Mouse (Mus musculus): ENCODE data around the gene Dmrta2. TPM values are rescaled to one million over a fixed set of nuclear protein-coding genes. Genes with fewer than 3 reads are reported as not detected.

The Dmrta2 gene
- polyA plus RNA-seq (2011; ENCODE audit: insufficient read depth, insufficient read length, low read depth, missing spikeins): 0.75 and 0.84 TPM in 2 replicates

GRCm38 (mm10) chr4:109977148-109978067, at the start of gene Dmrta2:
Gene Dmrta2 (plus strand): TSS chr4:109978053.
- peaks cover 42% of the 10 kb centered on the region for H3K27me3 ChIP-seq (ENCODE audit: control insufficient read depth, insufficient read depth, low read length, poor library complexity, severe bottlenecking)
- H3K27ac ChIP-seq (ENCODE audit: insufficient read depth, low read length): no peak within 1 kb of the TSS
- H3K36me3 ChIP-seq (ENCODE audit: control insufficient read depth, insufficient read depth, low read length, poor library complexity, severe bottlenecking): no peaks in the 10 kb centered on the region
- peak within 1 kb of the TSS; percentile 67 for H3K4me3 ChIP-seq (ENCODE audit: low read depth, low read length)
- peak within 1 kb of the TSS; percentile 69 for H3K9ac ChIP-seq (ENCODE audit: low read depth, poor library complexity, severe bottlenecking)
- no peaks in the 10 kb centered on the region for H3K9me3 ChIP-seq (replicated peaks; ENCODE audit: control insufficient read depth, insufficient read depth, low read length, poor library complexity, severe bottlenecking)
- TF ChIP-seq CTCF (IDR thresholded peaks at IDR 0.05; ENCODE audit: low read depth, low read length): no peak
- TF ChIP-seq EP300 (IDR thresholded peaks at IDR 0.05; ENCODE audit: insufficient read depth, low read depth, low read length): no peak
- TF ChIP-seq POLR2A (IDR thresholded peaks at IDR 0.05; ENCODE audit: insufficient read depth, low read length): no peak
- H3K4me1 ChIP-seq (ENCODE audit: control insufficient read depth, insufficient read depth, low read length): no peaks in the 10 kb centered on the region

GRCm38 (mm10) chr4:109929058-109929457, 48.8 kb upstream of the Dmrta2 start:
- H3K27me3 ChIP-seq (ENCODE audit: control insufficient read depth, insufficient read depth, low read length, poor library complexity, severe bottlenecking): no peaks in the 10 kb centered on the region
- no peak overlapping the region for H3K27ac ChIP-seq (ENCODE audit: insufficient read depth, low read length)
- H3K9me3 ChIP-seq (replicated peaks; ENCODE audit: control insufficient read depth, insufficient read depth, low read length, poor library complexity, severe bottlenecking): no peaks in the 10 kb centered on the region
- no peak overlapping the region for H3K4me3 ChIP-seq (ENCODE audit: low read depth, low read length)
- no peaks in the 10 kb centered on the region for H3K4me1 ChIP-seq (ENCODE audit: control insufficient read depth, insufficient read depth, low read length)
- H3K36me3 ChIP-seq (ENCODE audit: control insufficient read depth, insufficient read depth, low read length, poor library complexity, severe bottlenecking): no peaks in the 10 kb centered on the region; the same call in none of the 2 replicates
- TF ChIP-seq CTCF (IDR thresholded peaks at IDR 0.05; ENCODE audit: low read depth, low read length) (no peak), POLR2A (IDR thresholded peaks at IDR 0.05; ENCODE audit: insufficient read depth, low read length) (no peak), EP300 (IDR thresholded peaks at IDR 0.05; ENCODE audit: insufficient read depth, low read depth, low read length) (no peak)
- no peak overlapping the region for H3K9ac ChIP-seq (ENCODE audit: low read depth, poor library complexity, severe bottlenecking)

- Histone ChIP-seq H3K4me1 (ENCODE audit: control insufficient read depth, insufficient read depth, low read length) (no peaks in the 10 kb centered on the region), H3K27ac (ENCODE audit: insufficient read depth, low read length) (no peak overlapping the region)
- TF ChIP-seq EP300 (IDR thresholded peaks at IDR 0.05; ENCODE audit: insufficient read depth, low read depth, low read length): no peak
- peak; percentile 51 for TF ChIP-seq CTCF (IDR thresholded peaks at IDR 0.05; ENCODE audit: low read depth, low read length)
- no peak for TF ChIP-seq POLR2A (IDR thresholded peaks at IDR 0.05; ENCODE audit: insufficient read depth, low read length)
These were observed 47.4 kb upstream of the Dmrta2 start for GRCm38 (mm10) chr4:109930445-109930844.

GRCm38 (mm10) chr4:109930935-109931334, 46.9 kb upstream of the Dmrta2 start:
- Histone ChIP-seq H3K27ac (ENCODE audit: insufficient read depth, low read length) (no peak overlapping the region), H3K4me3 (ENCODE audit: low read depth, low read length) (no peak overlapping the region), H3K27me3 (ENCODE audit: control insufficient read depth, insufficient read depth, low read length, poor library complexity, severe bottlenecking) (no peaks in the 10 kb centered on the region), H3K9me3 (replicated peaks; ENCODE audit: control insufficient read depth, insufficient read depth, low read length, poor library complexity, severe bottlenecking) (no peaks in the 10 kb centered on the region), H3K4me1 (ENCODE audit: control insufficient read depth, insufficient read depth, low read length) (no peaks in the 10 kb centered on the region), H3K36me3 (ENCODE audit: control insufficient read depth, insufficient read depth, low read length, poor library complexity, severe bottlenecking) (no peaks in the 10 kb centered on the region; the same call in 1 of the 2 replicates), H3K9ac (ENCODE audit: low read depth, poor library complexity, severe bottlenecking) (no peak overlapping the region)
- TF ChIP-seq POLR2A (IDR thresholded peaks at IDR 0.05; ENCODE audit: insufficient read depth, low read length): no peak
- no peak for TF ChIP-seq CTCF (IDR thresholded peaks at IDR 0.05; ENCODE audit: low read depth, low read length)
- no peak for TF ChIP-seq EP300 (IDR thresholded peaks at IDR 0.05; ENCODE audit: insufficient read depth, low read depth, low read length)

More at GRCm38 (mm10) chr4:109930445-109930844, 47.4 kb upstream of the Dmrta2 start:
- H3K36me3 ChIP-seq (ENCODE audit: control insufficient read depth, insufficient read depth, low read length, poor library complexity, severe bottlenecking): no peaks in the 10 kb centered on the region; the same call in 1 of the 2 replicates
- no peaks in the 10 kb centered on the region for H3K27me3 ChIP-seq (ENCODE audit: control insufficient read depth, insufficient read depth, low read length, poor library complexity, severe bottlenecking)
- no peak overlapping the region for H3K4me3 ChIP-seq (ENCODE audit: low read depth, low read length)
- no peaks in the 10 kb centered on the region for H3K9me3 ChIP-seq (replicated peaks; ENCODE audit: control insufficient read depth, insufficient read depth, low read length, poor library complexity, severe bottlenecking)
- H3K9ac ChIP-seq (ENCODE audit: low read depth, poor library complexity, severe bottlenecking): no peak overlapping the region

- no peak for TF ChIP-seq CTCF (IDR thresholded peaks at IDR 0.05; ENCODE audit: low read depth, low read length)
- no peak for TF ChIP-seq EP300 (IDR thresholded peaks at IDR 0.05; ENCODE audit: insufficient read depth, low read depth, low read length)
- no peak for TF ChIP-seq POLR2A (IDR thresholded peaks at IDR 0.05; ENCODE audit: insufficient read depth, low read length)
- H3K4me3 ChIP-seq (ENCODE audit: low read depth, low read length): no peak overlapping the region
- H3K9ac ChIP-seq (ENCODE audit: low read depth, poor library complexity, severe bottlenecking): no peak overlapping the region
- H3K9me3 ChIP-seq (replicated peaks; ENCODE audit: control insufficient read depth, insufficient read depth, low read length, poor library complexity, severe bottlenecking): no peaks in the 10 kb centered on the region
- H3K27me3 ChIP-seq (ENCODE audit: control insufficient read depth, insufficient read depth, low read length, poor library complexity, severe bottlenecking): no peaks in the 10 kb centered on the region
- H3K4me1 ChIP-seq (ENCODE audit: control insufficient read depth, insufficient read depth, low read length): no peaks in the 10 kb centered on the region
- H3K36me3 ChIP-seq (ENCODE audit: control insufficient read depth, insufficient read depth, low read length, poor library complexity, severe bottlenecking): no peaks in the 10 kb centered on the region; the same call in 1 of the 2 replicates
- H3K27ac ChIP-seq (ENCODE audit: insufficient read depth, low read length): no peak overlapping the region
These were observed 41.3 kb upstream of the Dmrta2 start for GRCm38 (mm10) chr4:109936557-109936956.

- Histone ChIP-seq H3K9me3 (replicated peaks; ENCODE audit: control insufficient read depth, insufficient read depth, low read length, poor library complexity, severe bottlenecking) (no peaks in the 10 kb centered on the region), H3K36me3 (ENCODE audit: control insufficient read depth, insufficient read depth, low read length, poor library complexity, severe bottlenecking) (no peaks in the 10 kb centered on the region; the same call in 1 of the 2 replicates), H3K4me3 (ENCODE audit: low read depth, low read length) (no peak overlapping the region), H3K4me1 (ENCODE audit: control insufficient read depth, insufficient read depth, low read length) (no peaks in the 10 kb centered on the region), H3K27ac (ENCODE audit: insufficient read depth, low read length) (no peak overlapping the region), H3K9ac (ENCODE audit: low read depth, poor library complexity, severe bottlenecking) (no peak overlapping the region), H3K27me3 (ENCODE audit: control insufficient read depth, insufficient read depth, low read length, poor library complexity, severe bottlenecking) (no peaks in the 10 kb centered on the region)
- no peak for TF ChIP-seq EP300 (IDR thresholded peaks at IDR 0.05; ENCODE audit: insufficient read depth, low read depth, low read length)
- no peak for TF ChIP-seq POLR2A (IDR thresholded peaks at IDR 0.05; ENCODE audit: insufficient read depth, low read length)
- no peak for TF ChIP-seq CTCF (IDR thresholded peaks at IDR 0.05; ENCODE audit: low read depth, low read length)
These were observed 38.6 kb upstream of the Dmrta2 start for GRCm38 (mm10) chr4:109939291-109939690.
